Mouse (Mus musculus) heart, postnatal 0 days (tissue): ENCODE measurements around the gene Ntm.

Experiments used
- CTCF ChIP-seq: IDR thresholded peaks from 2 replicates; pipeline ENCODE4 v1.5.1; 2016; ENCODE audit warnings: antibody characterized with exemption, control low read depth, low read depth
- EP300 ChIP-seq: IDR thresholded peaks from 2 replicates; pipeline ENCODE4 v1.6.1; 2016; ENCODE audit warnings: antibody characterized with exemption, low read depth

DNA sequence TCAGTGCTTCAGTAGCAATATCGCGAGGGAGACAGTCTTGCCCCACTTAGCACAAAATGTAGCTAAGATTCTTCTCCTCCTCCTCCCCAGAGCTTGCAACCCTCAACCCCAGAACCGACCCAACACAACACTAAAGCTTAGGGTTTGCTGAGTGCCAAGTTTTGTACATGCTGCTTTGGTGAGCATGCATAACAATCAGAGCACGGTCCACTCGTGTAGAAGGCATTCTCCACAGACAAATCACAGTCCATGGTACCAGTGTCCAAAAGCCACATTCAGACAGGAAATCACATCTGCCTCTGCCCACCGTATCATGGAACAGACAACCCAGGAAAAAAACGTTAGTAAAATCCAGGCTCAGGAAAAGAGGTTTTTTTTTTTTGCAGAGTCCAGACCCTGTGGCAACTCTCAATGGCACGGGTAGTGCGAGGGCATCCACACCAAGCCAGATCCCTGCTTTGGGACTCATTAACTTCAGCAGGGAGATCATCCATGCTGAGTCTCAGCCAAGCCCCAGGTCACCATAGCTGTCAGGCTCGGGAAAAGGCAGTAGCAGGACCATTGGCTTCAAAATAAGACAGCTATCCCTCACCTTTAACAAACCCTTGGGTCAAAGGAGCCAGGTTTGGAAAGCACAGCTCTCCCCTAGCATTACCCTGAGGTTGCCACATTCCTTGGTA is 552.1 kb downstream of the Ntm start:
- no peak for TF ChIP-seq CTCF
- no peak for TF ChIP-seq EP300
